Comparison of ENCODE assay signal across 27 mouse cellular contexts in the genomic region with DNA sequence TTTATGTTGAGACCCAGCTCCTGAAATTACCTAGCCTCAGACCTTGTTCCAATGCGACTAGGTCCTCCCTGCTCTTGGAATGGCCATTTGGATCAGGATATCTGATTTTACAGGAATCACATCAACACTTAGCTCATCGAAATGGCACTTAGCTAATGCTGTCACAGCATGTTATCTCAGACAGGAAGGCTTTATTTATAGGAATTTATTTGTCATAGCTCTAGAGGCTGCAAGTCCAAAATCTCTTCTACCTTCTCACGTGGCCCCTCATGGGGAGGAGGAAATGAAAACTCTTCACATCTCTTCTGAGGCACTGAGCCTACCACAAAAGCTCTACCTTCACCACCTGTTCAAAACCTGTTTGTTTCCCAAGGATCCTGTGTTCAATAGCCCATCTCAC. TPM values are rescaled to one million over a fixed set of nuclear protein-coding genes. Genes with fewer than 3 reads are reported as not detected.
A peak's percentile ranks its signal among the peaks of the same experiment; 100 is the strongest.
DNase-seq lines count a peak whose midpoint lies in the region; ATAC-seq and TF ChIP-seq lines count a peak whose summit lies in the region.
"Had no signal": no experiment of that assay in that cellular context is flagged by ENCODE, and none has a peak within 500 bp of the region (broad histone marks: within the 10 kb centered on the region; RNA-seq: fewer than 3 reads in every experiment).

No protein-coding gene starts in this region.

- 18% methylated on average over 3 of the region's 3 CpGs for WGBS in heart, embryonic 13.5 days
- 21% methylated on average over 3 of the region's 3 CpGs for WGBS in heart, embryonic 16.5 days
- WGBS in heart, embryonic 10.5 days, result 38% methylated on average over 3 of the region's 3 CpGs
- 36% methylated on average over 3 of the region's 3 CpGs for whole genome bisulfite sequencing in lung, adult 2 months

- no peak overlapping the region for H3K4me2 ChIP-seq in heart, embryonic 13.5 days
- H3K4me2 ChIP-seq in heart, embryonic 16.5 days (ENCODE audit: low read depth, low read length), result no peak overlapping the region
- H3K4me2 ChIP-seq: hindbrain, embryonic 13.5 days; intestine, embryonic 15.5 days had no signal

- peaks cover 29% of the 10 kb centered on the region for H3K4me1 ChIP-seq in heart, embryonic 13.5 days
- peaks cover 14% of the 10 kb centered on the region for H3K4me1 ChIP-seq in heart, embryonic 16.5 days (ENCODE audit: control insufficient read depth, insufficient read depth, low read length)
- peaks cover 9% of the 10 kb centered on the region; the same call in 1 of the 2 replicates for H3K4me1 ChIP-seq in heart, embryonic 10.5 days
- H3K4me1 ChIP-seq in lung, adult 2 months (ENCODE audit: control insufficient read depth, insufficient read depth, low read length), result no peaks in the 10 kb centered on the region
- H3K4me1 ChIP-seq: hindbrain, embryonic 13.5 days; intestine, embryonic 15.5 days had no signal

- TF ChIP-seq CTCF in lung, adult 2 months (IDR thresholded peaks at IDR 0.05; ENCODE audit: insufficient read depth, low read length), result no peak

- H3K27ac ChIP-seq in heart, embryonic 13.5 days (replicated peaks), result peak overlapping the region; percentile 48; the same call in 1 of the 2 replicates
- peak overlapping the region; percentile 10; the same call in 1 of the 2 replicates for H3K27ac ChIP-seq in heart, embryonic 16.5 days (ENCODE audit: low read length)
- H3K27ac ChIP-seq in heart, embryonic 10.5 days, result no peak overlapping the region
- H3K27ac ChIP-seq: gastrocnemius, adult 2 months; heart, adult 2 months; hindbrain, embryonic 10.5 days; hindbrain, embryonic 13.5 days; intestine, embryonic 15.5 days had no signal

- no peak overlapping the region for H3K9ac ChIP-seq in heart, embryonic 13.5 days
- no peak overlapping the region for H3K9ac ChIP-seq in heart, embryonic 16.5 days (ENCODE audit: low read length)
- H3K9ac ChIP-seq: forebrain, postnatal 0 days; hindbrain, embryonic 13.5 days; intestine, embryonic 15.5 days had no signal

- no peak overlapping the region for H3K4me3 ChIP-seq in heart, embryonic 13.5 days
- H3K4me3 ChIP-seq in heart, embryonic 16.5 days (ENCODE audit: low read length), result no peak overlapping the region
- H3K4me3 ChIP-seq in heart, embryonic 10.5 days, result no peak overlapping the region
- H3K4me3 ChIP-seq in lung, adult 2 months (replicated peaks; ENCODE audit: extremely low read depth, low read depth, low read length), result no peak overlapping the region
- H3K4me3 ChIP-seq: gastrocnemius, adult 2 months; heart, adult 2 months; hindbrain, embryonic 10.5 days; hindbrain, embryonic 13.5 days; intestine, embryonic 15.5 days had no signal

- TF ChIP-seq POLR2A in lung, adult 2 months (IDR thresholded peaks at IDR 0.05; ENCODE audit: borderline replicate concordance, extremely low read depth, low read depth, low read length), result no peak

- ATAC-seq in heart, embryonic 13.5 days (ENCODE audit: extremely low read depth, insufficient number of reproducible peaks, low FRiP score, low TSS enrichment), result no peak
- peak; percentile 63 for ATAC-seq in heart, embryonic 16.5 days (replicated peaks; ENCODE audit: extremely low read depth, insufficient read depth, low FRiP score)
- ATAC-seq: forebrain, embryonic 14.5 days; forebrain, postnatal 0 days; hindbrain, embryonic 16.5 days; intestine, embryonic 15.5 days; Patski had no signal

- H3K36me3 ChIP-seq in heart, embryonic 13.5 days, result no peaks in the 10 kb centered on the region
- H3K36me3 ChIP-seq in heart, embryonic 16.5 days (ENCODE audit: control insufficient read depth, insufficient read depth), result no peaks in the 10 kb centered on the region
- no peaks in the 10 kb centered on the region for H3K36me3 ChIP-seq in heart, embryonic 10.5 days
- H3K36me3 ChIP-seq: G1E; hindbrain, embryonic 10.5 days; hindbrain, embryonic 13.5 days; intestine, embryonic 15.5 days had no signal

- DNase-seq in heart, adult 8-10 months (ENCODE audit: low spot score), result no peak
- DNase-seq in heart, embryonic 10.5 days (ENCODE audit: low spot score), result no peak
- peak; percentile 10 for DNase-seq in lung, postnatal 10 days
- no peak for DNase-seq in lung, adult 2 months
- DNase-seq in gastrocnemius, postnatal 25 days, result no peak
- DNase-seq: adrenal gland, postnatal 10 days; adrenal gland, postnatal 36 days; B cell, adult 2 months; cerebellum, adult 18-20 months; cerebellum, adult 9-10 months; cerebellum, postnatal 14 days; forebrain, postnatal 0 days; gastrocnemius, adult 2 months; gastrocnemius, postnatal 14 days; heart, adult 2 months; heart, postnatal 36 days; kidney, adult 11 months had no signal

- H3K9me3 ChIP-seq in heart, embryonic 13.5 days, result no peaks in the 10 kb centered on the region
- H3K9me3 ChIP-seq in heart, embryonic 16.5 days (replicated peaks; ENCODE audit: control insufficient read depth, low read length), result no peaks in the 10 kb centered on the region
- H3K9me3 ChIP-seq in heart, embryonic 10.5 days, result no peaks in the 10 kb centered on the region
- H3K9me3 ChIP-seq: G1E; hindbrain, embryonic 10.5 days; hindbrain, embryonic 13.5 days; intestine, embryonic 15.5 days had no signal

- H3K27me3 ChIP-seq in heart, embryonic 13.5 days (replicated peaks), result no peaks in the 10 kb centered on the region
- no peaks in the 10 kb centered on the region for H3K27me3 ChIP-seq in heart, embryonic 16.5 days (ENCODE audit: control insufficient read depth, insufficient read depth, low read length)
- no peaks in the 10 kb centered on the region for H3K27me3 ChIP-seq in heart, embryonic 10.5 days (ENCODE audit: insufficient read depth, poor library complexity, severe bottlenecking)
- H3K27me3 ChIP-seq: CH12.LX; hindbrain, embryonic 13.5 days; intestine, embryonic 15.5 days; Patski had no signal

RNA-seq across cellular contexts. Expression of gene Fbxo30, which starts 47.9 kb away (rescaled TPM):
- polyA plus RNA-seq in heart, embryonic 13.5 days (2015; fragmentation: Nextera tagmentation; extraction: Ambion mirVana), result 33.0 and 35.8 TPM in 2 replicates
- total RNA-seq in heart, adult 8-10 months (2022), result 10 to 100 TPM; 21.6 to 28.6 (median 24.9) TPM
- 32.6 and 34.4 TPM in 2 replicates for polyA plus RNA-seq in heart, embryonic 16.5 days (2015; fragmentation: Nextera tagmentation; extraction: Ambion mirVana)
- 43.1 and 43.7 TPM in 2 replicates for polyA plus RNA-seq in heart, embryonic 10.5 days (2016; fragmentation: Nextera tagmentation; extraction: Ambion mirVana)
- 4.4 and 5.2 TPM in 2 replicates for polyA plus RNA-seq in lung, adult 2 months (2012; rRNA removed)
- total RNA-seq in gastrocnemius, postnatal 25 days (2021), result 10 to 100 TPM; 12.8 to 16.1 TPM
